Mouse (Mus musculus): ENCODE measurements around the gene Trf. TPM values are rescaled to one million over a fixed set of nuclear protein-coding genes. Genes with fewer than 3 reads are reported as not detected.

Gene Trf
- polyA plus RNA-seq, 1 experiment from 2014 or later = 23.5 TPM

- H3K4me3 ChIP-seq (ENCODE audit: low read depth, low read length) = no peak overlapping the region
- no peak overlapping the region for H3K27ac ChIP-seq (ENCODE audit: low read length)
- H3K9ac ChIP-seq (ENCODE audit: low read depth, low read length) = no peak overlapping the region
- H3K9me3 ChIP-seq (replicated peaks; ENCODE audit: control insufficient read depth, low read length, poor library complexity, severe bottlenecking) = no peaks in the 10 kb centered on the region
- no peak overlapping the region for H3K4me2 ChIP-seq (ENCODE audit: low read length)
- no peak for ATAC-seq
- H3K27me3 ChIP-seq (ENCODE audit: control insufficient read depth, insufficient read depth, low read depth, low read length) = no peaks in the 10 kb centered on the region
- H3K36me3 ChIP-seq (ENCODE audit: control insufficient read depth, insufficient read depth, low read length) = no peaks in the 10 kb centered on the region
- WGBS = 89% methylated on average over 13 of the region's 13 CpGs
- peaks cover 3% of the 10 kb centered on the region; the same call in 1 of the 2 replicates for H3K4me1 ChIP-seq (ENCODE audit: control insufficient read depth, insufficient read depth, low read length)
Observed at GRCm38 (mm10) chr9:103228370-103229003, 1.8 kb downstream of the Trf start.

- Histone ChIP-seq H3K36me3 (ENCODE audit: control insufficient read depth, insufficient read depth, low read length) (no peaks in the 10 kb centered on the region), H3K4me2 (ENCODE audit: low read length) (no peak overlapping the region), H3K9ac (ENCODE audit: low read depth, low read length) (no peak overlapping the region), H3K27me3 (ENCODE audit: control insufficient read depth, insufficient read depth, low read depth, low read length) (no peaks in the 10 kb centered on the region), H3K4me1 (ENCODE audit: control insufficient read depth, insufficient read depth, low read length) (peaks cover 3% of the 10 kb centered on the region; the same call in 1 of the 2 replicates), H3K9me3 (replicated peaks; ENCODE audit: control insufficient read depth, low read length, poor library complexity, severe bottlenecking) (no peaks in the 10 kb centered on the region), H3K27ac (ENCODE audit: low read length) (no peak overlapping the region), H3K4me3 (ENCODE audit: low read depth, low read length) (no peak overlapping the region)
- WGBS = 90% methylated on average over 16 of the region's 16 CpGs
- ATAC-seq = no peak
Observed at GRCm38 (mm10) chr9:103227760-103228159, 2.5 kb downstream of the Trf start.

GRCm38 (mm10) chr9:103226806-103227205 lies 3.4 kb downstream of the Trf start:
- WGBS = 93% methylated on average over 15 of the region's 15 CpGs
- H3K9me3 ChIP-seq (replicated peaks; ENCODE audit: control insufficient read depth, low read length, poor library complexity, severe bottlenecking) = no peaks in the 10 kb centered on the region
- H3K9ac ChIP-seq (ENCODE audit: low read depth, low read length) = no peak overlapping the region
- no peak overlapping the region for H3K4me3 ChIP-seq (ENCODE audit: low read depth, low read length)
- no peak overlapping the region for H3K4me2 ChIP-seq (ENCODE audit: low read length)
- H3K27me3 ChIP-seq (ENCODE audit: control insufficient read depth, insufficient read depth, low read depth, low read length) = no peaks in the 10 kb centered on the region
- H3K36me3 ChIP-seq (ENCODE audit: control insufficient read depth, insufficient read depth, low read length) = no peaks in the 10 kb centered on the region
- no peak for ATAC-seq
- peaks cover 3% of the 10 kb centered on the region; the same call in 1 of the 2 replicates for H3K4me1 ChIP-seq (ENCODE audit: control insufficient read depth, insufficient read depth, low read length)
- H3K27ac ChIP-seq (ENCODE audit: low read length) = no peak overlapping the region

GRCm38 (mm10) chr9:103225464-103225863 lies 4.8 kb downstream of the Trf start:
- no peak overlapping the region for H3K27ac ChIP-seq (ENCODE audit: low read length)
- peaks cover 2% of the 10 kb centered on the region; the same call in 1 of the 2 replicates for H3K4me1 ChIP-seq (ENCODE audit: control insufficient read depth, insufficient read depth, low read length)
- H3K36me3 ChIP-seq (ENCODE audit: control insufficient read depth, insufficient read depth, low read length) = no peaks in the 10 kb centered on the region
- no peak for ATAC-seq
- H3K4me2 ChIP-seq (ENCODE audit: low read length) = no peak overlapping the region
- no peaks in the 10 kb centered on the region for H3K9me3 ChIP-seq (replicated peaks; ENCODE audit: control insufficient read depth, low read length, poor library complexity, severe bottlenecking)
- H3K9ac ChIP-seq (ENCODE audit: low read depth, low read length) = no peak overlapping the region
- no peak overlapping the region for H3K4me3 ChIP-seq (ENCODE audit: low read depth, low read length)
- 77% methylated on average over 3 of the region's 3 CpGs for WGBS
- H3K27me3 ChIP-seq (ENCODE audit: control insufficient read depth, insufficient read depth, low read depth, low read length) = no peaks in the 10 kb centered on the region

GRCm38 (mm10) chr9:103224721-103225120 lies 5.5 kb downstream of the Trf start:
- ATAC-seq = no peak
- WGBS = 95% methylated on average over 7 of the region's 7 CpGs
- H3K36me3 ChIP-seq (ENCODE audit: control insufficient read depth, insufficient read depth, low read length) = no peaks in the 10 kb centered on the region

GRCm38 (mm10) chr9:103214281-103214680 lies 16.0 kb downstream of the Trf start:
- Histone ChIP-seq H3K36me3 (ENCODE audit: control insufficient read depth, insufficient read depth, low read length) (no peaks in the 10 kb centered on the region), H3K4me2 (ENCODE audit: low read length) (no peak overlapping the region), H3K27ac (ENCODE audit: low read length) (no peak overlapping the region), H3K9ac (ENCODE audit: low read depth, low read length) (no peak overlapping the region), H3K4me3 (ENCODE audit: low read depth, low read length) (no peak overlapping the region), H3K9me3 (replicated peaks; ENCODE audit: control insufficient read depth, low read length, poor library complexity, severe bottlenecking) (no peaks in the 10 kb centered on the region), H3K27me3 (ENCODE audit: control insufficient read depth, insufficient read depth, low read depth, low read length) (no peaks in the 10 kb centered on the region), H3K4me1 (ENCODE audit: control insufficient read depth, insufficient read depth, low read length) (no peaks in the 10 kb centered on the region)
- no peak for ATAC-seq
- 84% methylated on average over 6 of the region's 6 CpGs for WGBS

More at GRCm38 (mm10) chr9:103224721-103225120, 5.5 kb downstream of the Trf start:
- no peak overlapping the region for H3K4me3 ChIP-seq (ENCODE audit: low read depth, low read length)
- H3K9me3 ChIP-seq (replicated peaks; ENCODE audit: control insufficient read depth, low read length, poor library complexity, severe bottlenecking) = no peaks in the 10 kb centered on the region
- no peaks in the 10 kb centered on the region for H3K4me1 ChIP-seq (ENCODE audit: control insufficient read depth, insufficient read depth, low read length)
- H3K9ac ChIP-seq (ENCODE audit: low read depth, low read length) = no peak overlapping the region
- no peak overlapping the region for H3K27ac ChIP-seq (ENCODE audit: low read length)
- no peaks in the 10 kb centered on the region for H3K27me3 ChIP-seq (ENCODE audit: control insufficient read depth, insufficient read depth, low read depth, low read length)
- no peak overlapping the region for H3K4me2 ChIP-seq (ENCODE audit: low read length)

GRCm38 (mm10) chr9:103213631-103214030 lies 16.6 kb downstream of the Trf start:
- 51% methylated on average over 2 of the region's 2 CpGs for WGBS
- Histone ChIP-seq H3K4me1 (ENCODE audit: control insufficient read depth, insufficient read depth, low read length) (no peaks in the 10 kb centered on the region), H3K9me3 (replicated peaks; ENCODE audit: control insufficient read depth, low read length, poor library complexity, severe bottlenecking) (no peaks in the 10 kb centered on the region), H3K27me3 (ENCODE audit: control insufficient read depth, insufficient read depth, low read depth, low read length) (no peaks in the 10 kb centered on the region), H3K27ac (ENCODE audit: low read length) (no peak overlapping the region), H3K4me2 (ENCODE audit: low read length) (no peak overlapping the region), H3K4me3 (ENCODE audit: low read depth, low read length) (no peak overlapping the region), H3K9ac (ENCODE audit: low read depth, low read length) (no peak overlapping the region), H3K36me3 (ENCODE audit: control insufficient read depth, insufficient read depth, low read length) (no peaks in the 10 kb centered on the region)
- no peak for ATAC-seq

- H3K9me3 ChIP-seq (replicated peaks; ENCODE audit: control insufficient read depth, low read length, poor library complexity, severe bottlenecking) = no peaks in the 10 kb centered on the region
- no peaks in the 10 kb centered on the region for H3K4me1 ChIP-seq (ENCODE audit: control insufficient read depth, insufficient read depth, low read length)
- no peaks in the 10 kb centered on the region for H3K36me3 ChIP-seq (ENCODE audit: control insufficient read depth, insufficient read depth, low read length)
- no peaks in the 10 kb centered on the region for H3K27me3 ChIP-seq (ENCODE audit: control insufficient read depth, insufficient read depth, low read depth, low read length)
- 79% methylated on average over 28 of the region's 28 CpGs for WGBS
- ATAC-seq = no peak
- H3K9ac ChIP-seq (ENCODE audit: low read depth, low read length) = no peak overlapping the region
- no peak overlapping the region for H3K4me3 ChIP-seq (ENCODE audit: low read depth, low read length)
- no peak overlapping the region for H3K27ac ChIP-seq (ENCODE audit: low read length)
- H3K4me2 ChIP-seq (ENCODE audit: low read length) = no peak overlapping the region
Observed at GRCm38 (mm10) chr9:103212654-103213420, 17.4 kb downstream of the Trf start.

GRCm38 (mm10) chr9:103208802-103209423 lies 21.3 kb downstream of the Trf start:
- Histone ChIP-seq H3K4me1 (ENCODE audit: control insufficient read depth, insufficient read depth, low read length) (no peaks in the 10 kb centered on the region), H3K36me3 (ENCODE audit: control insufficient read depth, insufficient read depth, low read length) (no peaks in the 10 kb centered on the region), H3K4me2 (ENCODE audit: low read length) (no peak overlapping the region), H3K27ac (ENCODE audit: low read length) (no peak overlapping the region), H3K9ac (ENCODE audit: low read depth, low read length) (no peak overlapping the region), H3K4me3 (ENCODE audit: low read depth, low read length) (no peak overlapping the region), H3K9me3 (replicated peaks; ENCODE audit: control insufficient read depth, low read length, poor library complexity, severe bottlenecking) (no peaks in the 10 kb centered on the region), H3K27me3 (ENCODE audit: control insufficient read depth, insufficient read depth, low read depth, low read length) (no peaks in the 10 kb centered on the region)
- 48% methylated on average over 6 of the region's 6 CpGs for WGBS
- ATAC-seq = no peak

Data from midbrain, embryonic 16.5 days (tissue).